Mouse (Mus musculus) CH12F3 (cell line): ENCODE measurements around the gene Med4.
"Not testable (repeated sequence)": the region's sequence is repeated elsewhere in the genome, so short reads cannot be mapped to it uniquely, and the experiment has no call there.

Source experiments
- in situ Hi-C: fragments of 300-500 bp; cut with MboI; formaldehyde crosslinking; loops from 2 replicates; pipeline ENCODE4 v1.14.3; 2020; ENCODE audit warnings: low sequenced_read_pairs

The Med4 gene

DNA sequence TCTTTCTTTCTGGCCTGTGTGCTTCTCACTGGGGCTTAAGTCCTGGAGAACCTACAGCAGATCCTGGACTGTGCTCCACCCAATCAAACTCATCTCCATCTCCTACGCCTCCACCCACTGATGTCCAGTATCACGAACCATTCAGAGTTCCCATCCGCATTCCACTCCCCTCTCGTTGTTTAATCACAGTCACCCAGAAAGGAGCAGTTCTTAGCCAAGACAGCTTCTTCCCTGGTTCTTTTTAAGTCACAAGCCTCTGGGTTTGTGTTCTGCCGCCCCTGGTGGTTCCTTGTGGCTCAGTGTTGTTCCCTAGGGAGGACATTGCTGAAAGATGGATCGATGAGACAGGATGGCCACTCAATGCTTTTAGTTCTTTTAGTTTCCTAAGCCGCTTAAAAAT, 14.1 kb upstream of the Med4 start:
- in situ Hi-C loops: loop anchor here (25.0 kb wide), 1 partner anchor 383 kb away; the partner anchor contains the start of gene Rcbtb2

DNA sequence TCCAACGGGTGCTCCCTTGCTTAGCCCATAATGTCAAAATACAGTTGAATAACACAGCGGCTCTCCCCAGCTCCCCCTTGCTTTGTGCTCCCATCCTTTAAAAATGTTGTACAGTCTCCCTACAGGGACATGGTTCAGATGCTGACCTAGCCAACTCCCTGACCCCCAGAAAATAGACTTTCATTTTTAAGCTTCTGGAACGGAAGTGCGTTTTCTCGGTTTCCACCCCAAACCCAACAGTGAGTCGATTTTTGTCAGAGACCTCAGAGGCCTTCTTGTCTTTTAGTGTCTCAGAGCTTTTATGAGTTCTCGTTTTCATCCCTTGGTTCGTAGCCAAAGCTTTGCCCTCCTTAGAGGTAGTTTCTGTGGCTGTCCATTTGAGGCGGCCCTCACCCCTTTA, 8.5 kb upstream of the Med4 start:
- in situ Hi-C loops: no loop called here

DNA sequence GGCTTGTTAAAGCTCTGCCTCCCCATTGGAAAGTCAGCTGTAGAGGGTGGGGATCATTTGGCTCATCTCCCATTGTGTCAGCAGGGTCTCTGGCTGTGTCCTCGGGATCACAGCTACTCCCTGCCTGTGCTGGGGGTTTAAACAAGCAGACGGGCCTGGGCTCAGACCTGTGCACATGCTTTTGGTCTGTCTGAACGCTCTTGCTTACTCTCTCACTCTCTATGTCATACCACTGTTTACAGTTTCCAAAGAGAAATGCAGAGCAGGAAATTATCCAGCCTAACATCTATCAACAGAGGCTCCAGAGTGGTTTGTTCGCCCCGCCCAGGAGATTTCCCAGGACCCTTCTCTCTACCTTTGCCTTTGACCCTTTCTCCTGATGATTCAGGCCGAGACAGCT, 8.1 kb upstream of the Med4 start:
- in situ Hi-C loops: no loop called here

DNA sequence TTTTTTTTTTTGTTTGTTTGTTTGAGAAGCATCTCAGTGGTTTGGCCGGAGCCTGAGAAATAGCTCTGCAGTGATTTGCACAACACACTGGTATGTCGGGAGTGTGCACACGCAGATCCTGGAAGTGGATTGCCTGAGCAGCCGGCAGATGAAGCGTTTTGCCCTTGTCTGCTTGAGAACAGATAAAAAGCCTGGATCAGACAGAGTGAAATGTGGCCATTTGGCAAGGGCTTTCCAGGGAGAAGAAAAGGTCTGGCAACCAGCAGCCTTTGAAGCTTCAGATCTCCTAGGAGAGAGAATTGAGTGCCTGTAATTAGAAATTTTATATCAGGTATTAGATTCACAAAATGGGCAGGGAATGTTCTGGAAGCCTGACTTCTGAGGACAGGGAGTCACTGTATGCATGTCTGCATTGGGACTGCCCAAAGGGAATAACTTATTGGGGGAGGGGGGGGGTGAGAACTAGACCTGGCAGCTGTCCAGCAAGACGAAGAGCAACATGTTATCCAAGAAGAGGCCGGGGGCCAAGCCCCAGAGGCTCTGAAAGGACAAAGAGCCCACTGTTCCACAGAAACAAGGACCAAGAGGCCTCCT, 7.1 kb upstream of the Med4 start:
- in situ Hi-C loops: no loop called here

DNA sequence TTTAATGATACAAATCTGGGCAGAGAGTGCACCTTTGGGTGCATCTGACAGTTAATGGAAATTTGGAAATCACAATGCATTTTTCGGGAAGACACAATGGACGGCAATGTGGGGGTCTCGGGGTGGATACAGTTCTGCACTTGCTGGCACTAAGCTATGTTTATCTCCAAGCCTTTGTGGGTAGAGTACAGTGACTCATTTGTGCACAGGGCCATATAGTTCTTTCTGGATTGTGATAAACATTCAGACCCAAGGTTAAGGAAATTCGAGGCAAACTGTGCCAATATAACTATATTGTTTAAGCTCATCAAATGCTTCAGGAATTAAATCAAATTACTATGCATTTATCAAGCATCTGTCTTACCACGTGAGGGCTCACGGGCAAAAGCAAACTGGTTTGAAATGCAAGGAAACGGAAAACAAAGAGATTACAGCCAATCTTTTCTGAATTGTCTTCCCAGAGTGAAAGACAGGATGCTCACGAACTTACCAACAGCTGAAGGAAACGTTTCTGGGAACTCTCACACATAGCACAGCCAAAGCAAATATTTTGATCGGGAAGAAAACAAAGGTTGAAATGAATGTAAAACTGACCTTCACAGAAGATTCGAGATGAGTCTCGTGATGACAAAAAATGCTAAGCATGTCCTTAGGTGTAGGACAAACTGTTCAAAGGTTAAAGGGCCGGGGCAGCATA, 6.4 kb upstream of the Med4 start:
- in situ Hi-C loops: no loop called here

DNA sequence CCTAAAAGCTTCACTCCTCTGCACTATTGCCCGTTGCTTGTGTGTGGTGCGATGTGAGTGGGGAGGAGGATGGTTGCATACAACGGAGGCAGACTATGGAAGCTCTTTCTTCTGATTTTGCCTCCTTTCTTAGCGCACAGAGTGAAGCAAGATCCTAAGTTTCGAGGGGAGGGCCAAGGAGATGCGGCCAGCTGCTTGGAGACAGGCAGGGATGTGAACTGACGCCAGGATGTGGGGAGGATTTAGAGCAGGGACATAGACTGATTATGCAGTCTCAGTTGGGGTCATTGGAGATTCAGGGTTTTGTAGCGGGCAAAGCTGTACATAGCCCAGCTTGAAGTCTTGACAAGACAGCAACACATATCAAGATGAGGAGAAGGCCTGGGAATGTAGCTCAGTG, 3.5 kb upstream of the Med4 start:
- in situ Hi-C loops: no loop called here

DNA sequence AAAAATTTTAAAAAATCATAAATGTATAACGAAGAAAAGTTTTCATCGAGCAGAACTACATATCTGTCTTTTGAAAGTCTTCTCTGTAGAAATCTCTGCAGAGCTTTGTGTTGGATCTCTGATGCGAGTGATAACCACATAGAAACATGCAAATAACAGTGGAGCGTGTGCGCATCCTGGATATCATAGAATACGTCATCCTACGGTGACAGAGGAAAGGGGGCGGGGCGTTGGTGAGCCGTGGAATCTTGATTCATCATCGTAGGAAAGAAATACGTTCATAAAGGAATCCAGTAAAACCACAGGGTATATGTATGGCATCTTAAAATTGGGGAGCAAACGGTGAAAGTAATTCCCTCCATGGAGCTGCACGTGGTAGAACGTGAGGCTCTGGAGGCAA, 2.6 kb upstream of the Med4 start:
- in situ Hi-C loops: no loop called here

DNA sequence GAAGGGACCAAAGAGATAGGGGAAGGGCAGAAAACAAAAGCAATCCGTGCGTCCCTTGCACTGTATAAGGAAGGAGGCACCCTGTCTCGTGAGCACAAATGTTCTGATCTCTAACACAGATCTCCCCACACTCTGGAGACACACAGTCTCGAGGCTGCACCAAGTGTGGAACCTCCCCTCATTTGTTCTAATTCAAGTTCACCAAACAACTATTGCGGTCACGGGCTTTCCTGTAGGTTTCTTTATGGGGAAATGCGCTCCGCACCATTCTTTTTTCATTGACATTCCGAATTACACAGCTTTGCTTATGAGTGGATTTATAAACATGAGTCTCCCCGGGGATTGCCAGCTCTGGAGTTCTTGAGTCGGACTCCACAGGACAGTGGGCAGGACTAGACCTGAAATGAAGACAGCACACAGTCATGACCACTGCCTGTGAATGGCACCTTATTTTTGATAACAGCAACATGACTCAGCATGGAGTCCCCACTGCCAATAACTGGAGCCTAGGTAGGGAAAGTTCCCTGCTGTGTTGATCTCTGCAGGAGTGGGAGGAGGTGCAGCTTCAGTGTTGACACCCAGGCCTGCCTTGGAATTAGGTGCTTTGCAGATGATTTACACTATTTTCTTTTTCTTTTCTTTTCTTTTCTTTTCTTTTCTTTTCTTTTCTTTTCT, 2.0 kb upstream of the Med4 start:
- in situ Hi-C loops: no loop called here

DNA sequence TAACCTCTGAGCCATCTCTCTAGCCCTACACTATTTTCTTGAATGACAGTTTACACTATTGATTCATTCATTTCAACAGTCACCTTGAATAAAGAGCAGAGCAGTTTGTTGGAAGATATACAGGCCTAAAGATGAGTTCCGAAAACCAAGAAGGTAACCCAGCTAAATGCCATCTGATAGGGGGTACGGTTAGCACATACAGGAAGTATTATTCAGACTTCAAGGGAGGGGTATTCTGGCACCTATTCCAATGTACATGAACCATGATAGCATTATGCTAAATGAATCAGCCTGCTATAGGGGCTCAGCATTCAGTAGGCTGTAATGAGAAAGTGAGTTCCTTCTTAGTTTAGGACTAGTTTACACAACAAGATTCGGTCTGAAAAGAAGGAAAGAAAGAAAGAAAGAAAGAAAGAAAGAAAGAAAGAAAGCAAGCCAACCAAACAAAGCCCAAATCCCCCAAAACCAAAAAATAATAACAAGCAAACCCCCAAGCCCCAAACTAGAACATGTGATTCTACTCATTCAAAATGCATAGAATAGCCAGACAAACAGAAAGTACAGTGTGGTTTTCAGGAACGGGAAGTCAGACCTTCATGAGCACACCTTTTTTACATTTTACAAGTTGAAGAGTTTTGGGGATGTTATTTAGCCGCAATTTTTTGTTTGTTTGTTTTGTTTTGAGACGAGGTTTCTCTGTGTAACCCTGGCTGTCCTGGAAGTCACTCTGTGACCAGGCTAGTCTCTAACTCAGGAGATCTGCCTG, 1.0 kb upstream of the Med4 start:
- in situ Hi-C loops: no loop called here

DNA sequence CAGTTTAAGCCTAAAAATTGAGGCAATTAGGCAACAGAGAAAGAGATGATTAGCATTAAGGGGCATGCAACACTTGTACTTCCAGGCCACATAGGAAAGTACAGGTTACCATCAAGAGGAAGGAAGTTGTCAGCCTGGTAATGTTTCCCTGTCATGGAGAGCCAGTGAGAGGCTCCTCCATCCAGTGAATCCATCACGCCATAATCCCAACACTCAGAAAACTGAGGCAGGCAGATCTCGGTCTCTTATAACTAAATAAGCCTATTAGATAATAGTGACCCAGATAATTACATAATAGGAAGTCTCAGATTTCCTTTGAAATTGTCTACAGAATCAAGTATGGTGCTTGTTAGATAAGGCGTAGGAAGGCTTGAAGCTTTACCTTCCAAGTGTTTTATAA, 14.3 kb downstream of the Med4 start:
- in situ Hi-C loops: no loop called here

DNA sequence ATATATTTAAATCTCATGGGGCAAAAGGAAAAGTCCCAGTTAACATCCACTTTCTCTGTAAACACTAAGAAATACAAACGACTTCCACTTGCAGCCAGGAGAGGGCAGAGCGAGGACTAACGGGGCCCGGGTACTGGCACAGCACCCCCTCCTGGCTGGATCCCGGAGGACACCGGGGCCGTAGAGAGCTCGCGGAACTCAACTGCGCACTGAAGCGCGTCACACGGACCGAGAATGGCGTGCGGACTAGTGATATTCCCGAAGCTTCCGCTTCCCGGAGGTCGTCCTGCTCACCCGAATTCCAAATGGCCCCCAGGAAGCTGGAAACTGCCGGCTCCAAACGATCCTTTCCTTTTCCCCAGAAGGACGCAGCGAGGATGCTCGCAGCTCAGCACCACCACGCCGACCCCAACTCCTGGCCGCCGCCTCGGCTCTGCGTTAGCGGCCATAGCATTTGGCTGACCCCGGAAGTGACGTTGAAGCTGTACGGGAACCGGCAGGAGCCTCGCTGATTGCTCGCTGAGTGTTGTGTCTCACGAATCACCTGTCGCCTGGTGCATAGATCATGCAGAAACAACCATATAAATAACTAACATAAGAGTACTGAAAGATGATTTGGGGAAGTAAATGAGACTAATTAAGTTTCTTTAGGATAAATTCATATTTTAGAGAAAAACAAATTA, 15.1 kb downstream of the Med4 start, which contains the start of gene Sucla2:
TSS of gene Sucla2 (plus strand) at position 554 of the 683 bp plus-strand sequence.
- in situ Hi-C loops: no loop called here

DNA sequence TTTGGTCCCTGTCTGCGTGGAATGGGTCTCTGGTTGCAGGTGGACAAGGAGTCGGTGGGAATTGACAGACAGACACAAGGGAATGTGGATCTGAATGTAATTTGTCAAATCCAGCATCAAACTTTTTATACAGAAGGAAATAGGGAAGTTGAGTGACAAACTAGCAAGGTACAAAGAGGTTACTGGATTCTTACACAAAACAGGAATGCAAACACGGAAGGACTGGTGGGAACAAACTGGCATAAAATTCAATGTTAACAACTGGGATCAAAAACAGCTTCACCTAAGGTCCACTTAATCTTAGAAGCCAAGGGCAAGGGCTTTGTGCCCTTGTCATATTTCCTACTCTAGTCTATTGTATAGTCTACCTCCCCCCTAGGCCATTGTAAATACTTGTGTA, 18.8 kb downstream of the Med4 start:
- in situ Hi-C loops: not testable (repeated sequence)

DNA sequence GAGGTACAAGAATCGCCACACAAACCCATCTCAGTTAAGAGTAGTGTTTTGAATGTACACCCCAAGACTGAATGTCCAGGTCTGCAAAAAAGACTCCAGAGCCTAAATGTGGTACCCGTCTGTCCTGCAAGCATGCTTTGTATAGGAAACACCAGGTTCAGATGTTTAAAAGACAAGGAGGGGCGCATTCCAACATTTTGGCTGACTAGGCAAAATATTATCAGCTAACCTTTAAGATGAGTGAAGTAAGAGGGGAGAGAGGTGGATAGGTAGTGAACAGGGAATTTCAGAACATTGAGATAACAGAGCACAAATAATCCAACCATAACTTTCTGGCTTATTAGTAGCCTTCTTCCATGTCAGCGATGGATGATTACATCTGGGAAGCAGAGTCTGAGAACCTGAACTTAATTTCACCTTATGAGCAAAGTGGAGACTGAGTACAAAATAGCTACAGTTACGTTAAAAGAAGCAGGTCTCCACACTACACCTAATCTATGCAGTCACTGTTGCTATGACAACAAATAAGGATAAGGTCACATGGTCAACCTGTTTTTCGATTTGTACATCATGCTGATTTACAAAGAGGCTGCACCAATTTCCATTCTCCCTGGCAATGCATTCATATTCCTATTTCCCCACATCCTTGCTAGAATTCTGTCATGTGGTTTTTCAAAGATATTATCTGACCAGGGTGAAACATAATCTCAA, 24.1 kb downstream of the Med4 start:
- in situ Hi-C loops: no loop called here

DNA sequence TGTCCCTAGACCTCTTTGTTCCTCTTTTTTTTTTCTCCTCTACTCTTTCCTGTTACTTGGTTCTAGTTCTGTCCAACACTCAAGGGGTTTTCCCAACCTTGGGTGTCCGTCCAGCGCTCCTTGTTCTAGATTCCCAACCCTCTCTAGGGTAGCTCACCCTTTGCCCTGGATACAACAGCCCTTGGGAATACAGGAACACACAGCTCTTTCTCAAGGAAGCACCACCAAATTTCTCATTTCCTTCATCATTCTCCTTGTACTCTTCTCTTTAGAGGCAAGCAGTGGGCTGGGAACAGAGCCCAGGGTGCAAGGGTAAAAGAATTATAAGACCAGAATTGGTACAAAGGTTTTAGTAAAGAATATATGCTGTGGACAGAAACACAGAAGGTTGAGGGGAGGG, 25.8 kb downstream of the Med4 start:
- in situ Hi-C loops: no loop called here

DNA sequence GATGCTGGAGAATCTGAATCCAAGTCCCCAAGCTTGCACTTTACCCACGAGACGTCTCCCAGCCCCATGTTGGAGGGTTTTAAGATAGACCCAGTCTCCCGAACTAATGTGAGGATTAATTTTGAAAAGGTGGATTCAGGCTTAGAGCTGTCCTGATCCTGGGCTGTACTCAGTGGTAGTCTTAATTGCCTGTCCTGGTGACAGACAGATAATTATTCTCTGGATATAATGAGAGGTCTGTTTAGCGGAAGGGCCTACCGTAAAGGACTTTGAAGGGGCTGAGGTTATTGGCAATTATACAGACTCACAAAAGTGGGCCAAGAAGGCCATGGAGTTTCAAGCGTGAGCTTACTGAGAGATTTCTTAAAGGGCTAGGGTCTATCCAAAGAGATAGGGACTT, 34.0 kb downstream of the Med4 start:
- in situ Hi-C loops: no loop called here

DNA sequence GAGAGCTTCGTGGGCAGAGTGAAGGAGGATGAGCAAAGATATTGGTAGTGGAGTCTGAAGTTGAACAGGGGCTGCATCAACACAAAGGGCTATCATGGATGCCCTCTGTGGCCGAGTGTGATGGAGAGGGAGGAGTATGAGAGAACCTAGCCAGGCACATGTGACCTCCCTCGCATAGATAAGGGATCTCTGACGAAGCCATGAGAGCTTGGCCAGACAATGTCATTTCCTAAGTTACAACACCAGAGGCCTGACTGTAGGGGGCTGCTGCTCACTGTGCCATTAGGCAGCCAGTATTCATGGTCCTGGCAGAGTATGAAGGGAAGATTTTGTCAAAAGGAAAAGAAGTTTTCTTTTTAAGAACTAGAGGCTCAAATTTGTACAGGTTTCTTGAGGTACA, 37.2 kb downstream of the Med4 start:
- in situ Hi-C loops: no loop called here

DNA sequence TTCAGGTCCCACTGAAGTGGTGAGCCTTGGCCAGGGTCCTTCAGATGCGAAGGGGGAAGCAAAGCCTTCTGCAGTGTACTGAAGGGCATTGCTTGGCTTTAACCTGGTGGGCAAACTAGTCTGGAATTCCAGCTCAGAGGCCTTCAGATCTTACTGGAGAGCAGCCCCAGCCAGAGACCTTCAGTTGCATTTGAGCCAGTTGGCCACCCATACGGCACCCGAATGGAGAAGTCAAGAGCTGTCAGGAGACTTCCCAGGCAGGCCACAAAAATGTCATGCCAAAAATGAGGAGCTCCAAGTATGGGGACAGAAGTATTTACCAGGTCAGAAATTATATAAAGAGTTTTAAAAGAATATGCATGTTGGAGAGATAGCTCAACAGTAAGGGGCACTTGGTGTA, 38.2 kb downstream of the Med4 start, which contains the start of gene Nudt15:
TSS of gene Nudt15 (minus strand) at position 192 of the 400 bp plus-strand sequence.
- in situ Hi-C loops: no loop called here

DNA sequence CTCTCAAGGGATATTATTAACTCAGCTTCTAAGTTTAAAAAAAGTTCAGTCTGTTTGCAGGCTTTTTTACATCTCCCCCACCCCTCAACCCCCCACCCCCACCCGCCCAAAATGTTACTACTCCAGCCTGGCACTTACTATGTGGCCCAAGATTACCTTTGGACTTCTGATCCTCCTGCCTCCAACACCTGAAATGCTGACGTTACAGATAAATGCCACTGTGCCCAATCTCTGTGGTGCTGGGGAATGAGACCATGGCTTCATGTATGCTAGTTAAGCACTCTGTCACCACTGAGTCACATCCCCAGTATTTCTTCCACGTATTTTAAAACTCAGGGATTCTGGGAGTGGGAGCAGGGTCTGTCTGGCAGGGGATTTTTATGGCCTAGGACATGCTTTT, 40.5 kb downstream of the Med4 start:
- in situ Hi-C loops: no loop called here

DNA sequence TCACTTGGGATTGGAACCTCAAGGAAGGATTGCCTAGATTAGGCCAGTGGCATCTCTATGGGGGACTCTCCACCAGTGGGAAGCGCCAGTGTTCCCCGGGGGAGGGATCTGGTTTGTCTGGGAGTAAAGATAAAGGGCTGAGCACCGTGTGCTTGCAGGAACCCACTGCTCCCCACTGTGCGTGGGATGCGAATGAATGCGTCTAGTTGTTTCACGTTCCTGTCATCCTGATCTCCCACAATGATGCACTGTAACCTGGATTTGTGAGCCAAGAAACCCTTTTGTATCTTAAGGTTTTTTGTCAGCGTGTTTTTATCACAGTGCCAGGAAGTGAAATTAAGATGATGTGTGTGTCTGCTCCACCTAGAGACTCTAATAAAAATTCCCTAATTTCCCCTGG, 40.9 kb downstream of the Med4 start:
- in situ Hi-C loops: no loop called here

DNA sequence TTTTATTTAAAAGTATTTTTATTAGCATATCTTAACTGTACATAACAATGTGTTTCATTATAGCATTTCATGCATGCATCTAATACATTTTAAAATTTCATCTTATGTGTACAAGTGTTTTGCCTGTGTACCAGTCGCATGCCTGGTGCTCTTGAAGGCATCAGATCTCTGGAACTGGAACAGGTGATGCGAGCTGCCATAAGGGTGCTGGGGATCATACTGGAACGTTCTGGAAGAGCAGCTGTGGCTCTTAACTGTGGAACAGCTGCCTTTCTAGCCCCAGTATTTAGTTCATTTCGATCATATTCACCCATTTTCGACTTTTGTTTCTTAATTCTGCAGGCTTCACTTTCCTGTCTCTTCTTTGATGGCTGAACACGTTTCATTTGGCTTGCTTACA, 41.3 kb downstream of the Med4 start:
- in situ Hi-C loops: no loop called here
